Mouse (Mus musculus) layer of hippocampus, adult 9-11 months (tissue): ENCODE data around the gene Rcc1l.

Source experiments
- DNase-seq: peaks from one replicate; pipeline ENCODE4 v3.0.0; 2022

The Rcc1l gene

GRCm38 (mm10) chr5:134114981-134115380 lies 61.6 kb downstream of the Rcc1l start:
- DNase-seq, result no peak

DNA sequence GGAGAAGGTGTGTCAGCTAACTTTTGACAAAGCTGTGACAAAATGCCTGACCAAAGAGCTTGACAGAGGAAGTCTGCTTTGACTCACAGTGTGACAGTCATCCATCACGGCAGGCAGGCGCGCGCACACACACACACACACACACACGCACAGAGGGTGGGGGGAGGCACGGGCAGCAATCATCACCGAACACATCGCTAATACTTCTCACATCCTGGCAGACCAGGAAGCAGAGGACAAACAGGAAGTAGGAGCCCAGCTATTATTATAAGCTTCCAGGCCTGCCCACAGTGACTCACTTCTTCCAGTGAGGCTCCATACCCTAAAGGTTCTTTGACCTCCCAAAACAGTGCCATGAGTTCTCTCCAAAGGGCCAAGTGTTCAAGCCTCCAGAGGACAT lies 70.7 kb downstream of the Rcc1l start:
- DNase-seq, result no peak

GRCm38 (mm10) chr5:134102720-134103119 lies 73.9 kb downstream of the Rcc1l start:
- DNase-seq, result no peak

- no peak for DNase-seq
Observed at GRCm38 (mm10) chr5:134101883-134102282, 74.7 kb downstream of the Rcc1l start.

DNA sequence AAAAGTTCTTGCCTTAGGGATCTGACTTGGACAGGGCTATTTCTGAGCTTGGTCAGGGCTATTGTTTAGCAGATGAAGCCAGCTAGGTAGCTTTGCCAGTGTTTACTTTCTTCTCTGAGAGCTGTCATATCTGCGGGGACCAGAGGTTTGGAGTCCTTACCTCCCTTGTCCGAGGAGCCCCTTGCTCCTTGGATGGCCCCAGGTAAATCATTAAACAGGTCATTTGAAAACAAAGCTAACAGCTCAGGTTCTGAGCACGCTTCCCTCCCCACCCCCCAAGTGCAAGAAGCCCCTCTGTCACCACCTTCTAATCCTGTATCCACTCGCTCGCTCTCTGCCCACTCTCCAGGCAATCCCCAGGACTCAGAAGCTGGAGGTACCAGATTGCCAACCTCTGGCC lies 75.3 kb downstream of the Rcc1l start:
- no peak for DNase-seq

DNA sequence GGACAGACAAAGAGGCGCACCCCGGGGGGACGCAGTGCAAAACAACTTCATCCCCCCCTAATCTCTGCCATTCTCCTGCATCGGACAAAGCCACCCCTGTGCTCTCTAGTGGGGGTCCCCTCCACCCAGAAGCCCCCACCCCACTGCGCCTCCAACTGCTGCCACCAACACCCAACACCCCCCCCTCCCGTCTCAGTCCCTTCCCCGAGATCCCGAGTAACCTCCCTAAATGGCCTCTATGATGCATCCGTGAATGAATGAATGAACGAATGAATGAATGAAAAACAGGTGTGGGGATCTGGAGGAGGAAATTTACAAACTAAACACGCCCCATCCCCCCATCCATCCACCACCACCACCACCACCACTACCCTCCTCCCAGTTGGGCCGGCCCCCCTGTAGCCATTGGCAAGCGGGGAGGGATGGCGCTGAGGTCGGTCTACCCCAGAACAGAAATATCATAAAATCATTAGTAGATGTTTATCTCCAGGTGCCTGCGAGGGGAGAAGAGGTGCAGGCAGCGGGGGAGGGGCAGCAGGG lies 76.3 kb downstream of the Rcc1l start:
- DNase-seq, result no peak

DNA sequence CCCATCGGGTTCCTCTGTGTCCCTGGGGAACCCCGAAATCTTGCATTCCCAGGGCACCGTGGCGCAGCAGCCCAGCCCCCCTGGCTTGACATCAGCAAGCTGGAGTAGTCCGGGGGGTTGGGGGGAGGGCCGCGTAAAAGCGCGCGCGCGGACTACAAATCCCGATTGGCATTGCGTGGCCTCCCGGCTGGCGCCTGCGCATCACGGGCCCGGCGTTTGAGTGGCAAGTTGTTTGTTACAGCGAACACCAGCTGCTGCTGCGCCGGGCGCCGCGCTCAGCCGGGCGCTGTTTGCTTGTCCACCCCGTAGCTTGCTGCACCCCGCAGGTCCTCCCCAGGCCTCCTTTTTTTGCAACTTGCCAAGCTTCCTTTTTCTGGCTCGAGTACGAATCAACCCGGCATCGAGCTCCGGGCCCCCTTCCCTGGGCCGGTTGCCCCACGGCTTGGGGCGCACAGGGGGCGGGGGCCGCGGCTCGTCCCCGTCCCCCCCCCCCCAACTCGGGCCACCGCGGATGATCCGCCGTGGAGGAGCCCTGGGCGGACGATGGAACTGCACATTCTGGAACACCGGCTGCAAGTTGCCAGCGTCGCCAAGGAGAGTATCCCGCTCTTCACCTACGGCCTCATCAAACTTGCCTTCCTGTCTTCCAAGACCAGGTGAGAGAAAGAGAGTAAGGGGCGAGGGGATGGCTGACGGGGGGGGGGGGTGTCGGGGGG lies 76.9 kb downstream of the Rcc1l start, which contains the start of gene Castor2:
Gene Castor2 (plus strand): TSS at position 216 of the 716 bp plus-strand sequence.
- DNase-seq, result peak; percentile 96

GRCm38 (mm10) chr5:134098976-134099375 lies 77.6 kb downstream of the Rcc1l start:
- peak; percentile 45 for DNase-seq

DNA sequence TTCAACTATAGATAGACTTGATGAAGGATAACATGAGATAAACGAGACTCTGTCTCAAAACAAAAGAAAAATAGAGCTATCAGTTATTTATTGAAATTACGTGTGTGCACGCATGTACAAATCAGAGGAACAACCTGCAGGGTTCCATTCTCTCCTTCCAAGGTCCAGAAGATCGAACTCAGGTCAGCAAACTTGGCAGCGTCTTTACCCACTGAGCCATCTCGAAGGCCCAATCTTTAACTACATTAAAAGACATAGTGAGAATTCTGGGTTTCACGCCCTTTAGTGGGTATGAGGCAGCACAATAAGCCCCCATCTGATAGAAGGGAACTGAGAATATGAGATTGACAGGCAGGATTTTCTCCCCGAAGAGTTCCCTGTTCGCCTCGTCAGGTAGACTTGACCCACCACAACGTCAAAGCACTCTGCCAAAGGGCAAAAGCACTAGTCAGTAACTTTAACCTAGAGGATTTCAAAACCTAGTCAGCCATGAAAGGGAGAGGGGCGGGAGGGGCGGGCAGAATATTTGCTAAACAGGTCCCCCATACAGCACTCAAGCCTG lies 78.2 kb downstream of the Rcc1l start:
- no peak for DNase-seq
